Mouse (Mus musculus): ENCODE results near the gene Thtpa.

Gene Thtpa

DNA sequence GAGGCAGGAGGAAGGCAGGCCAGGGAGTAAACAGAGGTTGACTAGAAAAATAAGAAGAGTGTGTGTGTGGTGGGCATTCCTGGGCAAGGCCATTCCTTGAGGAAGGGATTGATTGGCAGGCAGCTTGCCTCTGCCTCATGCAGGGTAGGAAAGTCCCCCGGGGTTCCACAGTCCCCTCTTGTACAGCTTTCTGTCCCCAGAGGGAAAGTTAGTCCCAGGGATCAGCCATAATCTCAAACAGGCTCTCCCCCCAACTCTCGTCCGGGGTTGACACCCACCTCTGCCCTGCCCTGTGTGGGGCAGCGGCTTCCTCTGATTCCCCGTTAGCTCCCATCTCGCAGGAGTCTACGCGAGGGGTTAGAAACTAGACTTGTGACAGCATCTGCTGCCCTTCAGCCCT lies 12.4 kb downstream of the Thtpa start:
- DNase-seq: no peak

GRCm38 (mm10) chr14:55108202-55108870 lies 13.8 kb downstream of the Thtpa start:
- no peak for DNase-seq

DNA sequence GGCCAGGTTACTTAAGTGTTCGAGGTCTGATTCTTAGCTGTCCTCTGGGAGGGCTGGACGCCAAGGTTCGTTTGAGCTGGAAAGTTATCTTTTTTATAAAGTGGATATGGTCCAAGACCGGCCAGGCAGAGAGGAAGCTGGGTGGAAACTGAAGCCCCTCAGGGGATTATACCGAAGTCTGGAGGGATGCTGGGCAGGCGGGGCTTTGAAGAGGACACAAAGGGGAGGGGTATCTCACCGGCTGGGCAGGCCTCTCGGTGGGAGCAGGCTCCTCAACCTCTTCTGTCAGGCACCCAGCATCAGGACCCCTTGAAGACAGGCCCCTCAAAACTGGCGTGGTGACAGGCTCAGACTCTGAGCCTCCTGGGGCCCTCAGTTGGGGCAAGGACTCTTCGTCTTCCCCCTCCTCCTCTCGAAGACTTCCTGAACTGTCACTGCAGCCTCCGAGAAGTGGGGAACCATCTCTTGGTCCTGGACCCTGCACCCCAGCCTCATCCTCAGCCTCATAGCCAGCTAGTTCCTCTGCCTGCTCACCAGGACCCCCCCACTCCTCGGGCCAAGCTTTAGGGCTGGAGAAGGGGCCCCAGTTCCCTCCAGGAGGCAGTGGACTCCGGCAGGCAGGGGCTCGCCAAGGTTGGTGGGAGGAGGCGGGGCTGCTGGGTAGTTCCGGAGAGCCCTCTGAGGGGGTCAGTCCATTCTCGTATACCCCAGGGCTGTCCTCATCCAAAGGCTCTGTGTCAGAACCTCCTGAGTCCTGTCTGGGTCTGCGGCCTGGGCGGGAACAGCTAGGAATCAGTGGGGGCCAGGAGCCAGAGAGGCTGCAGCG lies 14.7 kb downstream of the Thtpa start:
- no peak for DNase-seq

DNA sequence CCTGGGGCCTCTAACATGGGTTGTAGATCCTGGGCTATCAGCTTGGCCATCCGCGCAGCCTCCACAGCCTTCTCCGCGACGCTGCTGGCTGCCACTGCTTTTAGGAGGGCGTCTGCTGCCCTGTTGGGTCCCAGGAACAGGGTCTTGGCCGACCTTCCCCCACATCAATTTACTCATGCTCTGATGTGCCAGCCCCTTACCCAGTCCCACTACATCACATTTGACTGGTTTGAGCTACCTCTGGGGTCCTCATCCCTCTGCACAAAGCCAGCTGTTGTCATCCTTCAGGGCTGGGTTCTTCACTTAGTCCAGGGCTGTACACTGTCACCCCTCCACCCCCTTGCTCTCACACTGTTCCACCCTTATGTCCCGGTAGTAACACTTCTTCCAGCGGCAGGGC lies 15.5 kb downstream of the Thtpa start:
- DNase-seq: no peak

DNA sequence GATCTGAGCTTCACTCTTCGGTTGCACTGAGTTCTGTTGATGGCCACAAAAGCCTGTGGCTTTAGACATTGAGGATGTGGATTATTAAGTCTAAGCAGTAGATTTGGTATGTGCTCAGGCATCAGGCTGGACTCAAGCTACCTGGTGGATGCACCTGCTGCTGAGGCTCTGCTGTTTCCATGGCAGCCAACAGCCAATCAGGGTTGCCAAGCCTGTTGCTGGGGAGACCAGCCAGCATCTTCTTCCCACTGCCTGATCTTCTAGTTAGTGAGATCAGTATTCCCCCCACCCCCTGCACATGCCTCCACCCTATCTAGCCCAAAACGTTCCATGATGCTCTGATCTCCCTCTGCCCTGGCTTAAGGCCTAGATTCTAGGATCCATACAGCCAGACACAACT lies 17.1 kb downstream of the Thtpa start:
- no peak for DNase-seq

- DNase-seq: no peak
Measured at GRCm38 (mm10) chr14:55113351-55113974, 18.9 kb downstream of the Thtpa start.

DNA sequence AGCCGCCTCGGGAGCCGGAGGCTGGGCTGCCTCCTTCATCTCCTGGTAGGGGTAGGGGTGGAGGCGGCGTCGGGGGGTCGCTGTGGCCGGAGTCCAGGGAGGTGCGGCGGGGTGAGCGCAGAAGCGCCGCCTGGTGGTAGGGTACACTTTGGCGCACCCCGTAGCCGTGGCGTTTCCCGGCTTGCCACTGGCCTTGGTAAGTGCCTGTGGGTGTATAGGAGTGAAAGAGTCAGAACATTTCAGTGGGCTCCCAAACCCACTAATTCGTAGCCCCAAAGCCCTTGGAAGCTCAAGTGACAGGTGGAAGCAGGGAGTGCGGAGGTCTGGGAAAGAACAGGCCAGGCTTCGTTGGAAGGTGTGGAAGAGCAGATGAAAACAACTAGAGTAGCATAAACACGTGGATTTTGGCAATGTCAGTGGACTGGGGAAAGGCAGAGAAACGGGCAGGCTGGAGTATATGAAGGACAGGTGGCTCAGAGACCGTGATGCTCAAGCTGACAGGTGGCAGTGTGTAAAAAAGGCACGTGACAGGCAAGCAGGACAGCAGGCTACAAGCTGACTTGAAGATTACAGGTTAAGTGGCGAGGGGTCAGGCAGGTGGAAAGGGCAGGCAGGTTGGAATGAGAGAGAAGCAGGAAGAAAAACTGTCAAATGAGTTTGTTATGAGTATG lies 19.5 kb downstream of the Thtpa start:
- DNase-seq: peak; percentile 73

DNA sequence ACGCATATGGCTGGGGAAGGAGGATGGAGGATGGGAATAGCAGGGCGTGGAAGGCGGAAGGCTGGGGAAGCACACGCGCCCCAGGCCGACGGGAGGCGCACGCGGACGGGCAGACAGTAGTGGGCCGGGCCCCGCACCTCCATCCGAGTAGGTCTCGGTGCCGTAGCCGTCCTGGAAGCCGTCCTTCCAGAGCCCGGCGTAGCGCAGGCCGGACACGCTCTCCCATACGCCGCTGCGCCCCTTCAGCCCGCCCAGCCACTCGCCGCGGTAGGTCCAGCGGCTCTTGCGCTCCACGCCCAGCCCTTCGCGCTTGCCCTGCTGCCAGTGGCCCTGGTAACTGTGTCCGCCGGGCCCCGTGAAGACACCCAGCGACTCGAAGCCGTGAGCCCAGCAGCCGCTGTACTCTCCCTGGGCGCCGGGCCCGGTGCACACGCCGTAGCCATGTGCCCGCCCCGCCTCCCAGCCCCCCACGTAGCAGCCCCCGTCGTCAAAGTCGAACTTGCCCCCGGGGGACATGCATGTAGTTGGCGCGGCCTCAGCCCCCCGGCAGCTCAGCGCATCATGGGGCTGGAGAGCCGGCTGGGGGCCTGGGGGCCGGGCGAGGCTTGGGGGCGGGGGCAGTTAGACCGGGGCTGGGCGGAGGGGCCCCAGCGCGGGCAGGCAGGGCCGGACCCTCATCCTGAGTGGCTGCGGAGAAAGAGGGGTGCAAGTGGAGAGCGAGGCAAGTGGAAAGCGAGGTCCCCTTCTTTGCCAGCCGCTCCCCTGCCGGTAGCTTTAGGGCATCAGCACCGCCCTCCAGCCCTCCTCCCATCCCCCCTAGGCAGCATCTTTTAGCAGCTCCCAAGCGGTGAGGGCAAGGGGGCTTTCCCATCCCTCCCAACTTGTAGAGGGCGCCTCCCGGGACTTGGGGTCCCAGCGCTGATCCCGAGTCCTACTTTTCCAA lies 20.4 kb downstream of the Thtpa start:
- DNase-seq: peak; percentile 45

GRCm38 (mm10) chr14:55115846-55116245 lies 21.3 kb downstream of the Thtpa start:
- DNase-seq: no peak

GRCm38 (mm10) chr14:55116425-55117200 lies 22.0 kb downstream of the Thtpa start, which contains the start of gene Jph4:
Jph4 (minus strand) TSS chr14:55116935.
- no peak for DNase-seq

- no peak for DNase-seq
Measured at GRCm38 (mm10) chr14:55118852-55119251, 24.3 kb downstream of the Thtpa start.

DNA sequence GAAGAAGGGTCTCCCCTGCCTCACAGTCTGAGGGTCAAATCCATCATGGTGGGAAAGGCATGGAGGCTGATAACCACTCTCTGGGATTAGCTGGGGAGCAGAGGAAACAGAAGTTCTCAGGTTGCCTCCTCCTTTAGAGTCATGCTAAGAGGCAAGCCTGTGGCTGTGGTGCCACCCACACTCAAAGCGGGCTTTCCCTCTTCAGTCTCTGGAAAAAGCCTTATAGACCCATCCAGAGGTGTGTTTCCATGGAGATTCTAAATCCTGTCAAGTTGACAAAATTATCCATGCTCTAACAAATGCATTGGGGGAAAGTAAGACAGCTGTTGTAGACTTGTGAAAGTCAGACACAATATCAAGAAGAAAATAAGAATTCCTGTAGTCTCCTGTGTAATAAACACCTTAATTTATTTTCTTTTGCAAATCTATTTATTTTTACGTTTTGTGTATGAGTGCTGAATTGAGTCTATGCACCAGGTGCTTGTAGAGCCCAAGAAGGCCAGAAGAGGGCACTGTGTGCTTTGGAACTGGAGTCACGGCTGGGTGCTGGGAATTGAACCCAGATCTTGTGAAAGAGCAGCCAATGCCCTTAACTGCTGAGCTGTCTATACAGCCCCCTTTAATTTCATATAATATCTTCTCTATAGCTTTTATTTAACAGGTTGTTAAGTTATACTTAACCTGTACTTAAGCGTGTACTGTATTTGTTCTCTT lies 25.0 kb downstream of the Thtpa start:
- DNase-seq: peak; percentile 59

GRCm38 (mm10) chr14:55121947-55122346 lies 27.4 kb downstream of the Thtpa start:
- peak; percentile 78 for DNase-seq

DNA sequence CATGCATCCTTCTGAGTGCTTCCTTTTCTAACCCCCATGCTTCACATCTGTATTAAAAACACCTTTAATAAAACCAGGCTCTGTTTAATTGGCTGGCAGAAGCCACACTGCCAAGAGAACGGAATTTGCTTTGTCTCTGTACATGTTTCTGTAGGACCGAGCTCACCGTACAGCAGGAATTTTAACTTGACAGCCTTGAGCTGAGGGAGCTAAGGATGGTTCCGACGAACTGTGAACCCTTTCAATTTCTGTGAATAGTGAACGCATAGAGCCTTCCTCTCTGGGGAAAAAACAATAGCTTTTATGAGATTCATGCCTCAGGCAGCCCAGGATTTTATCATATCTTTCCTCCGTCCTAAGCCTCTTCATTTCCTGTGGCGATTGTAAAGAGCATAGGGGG lies 27.8 kb downstream of the Thtpa start:
- DNase-seq: no peak

DNA sequence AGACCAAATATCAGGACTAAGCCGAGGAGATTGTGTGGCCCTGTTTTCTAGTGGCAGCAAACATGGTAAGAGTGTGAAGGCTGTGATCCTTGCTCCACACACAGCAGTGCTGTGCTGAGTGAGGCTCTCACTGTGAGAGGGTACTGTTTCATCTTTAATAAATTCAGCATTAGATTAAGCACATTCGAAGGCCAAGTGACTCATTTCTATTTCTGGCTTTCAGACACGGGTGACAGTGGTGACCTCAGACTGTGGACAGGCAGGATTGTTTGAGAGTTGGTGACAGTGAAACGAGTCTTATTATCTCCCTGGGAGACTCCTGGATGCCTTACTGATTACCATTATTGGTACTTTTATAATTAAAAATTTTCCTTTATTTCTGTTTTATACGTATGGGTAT lies 31.1 kb downstream of the Thtpa start:
- DNase-seq: no peak

- no peak for DNase-seq
Measured at GRCm38 (mm10) chr14:55126521-55126920, 31.9 kb downstream of the Thtpa start.

DNA sequence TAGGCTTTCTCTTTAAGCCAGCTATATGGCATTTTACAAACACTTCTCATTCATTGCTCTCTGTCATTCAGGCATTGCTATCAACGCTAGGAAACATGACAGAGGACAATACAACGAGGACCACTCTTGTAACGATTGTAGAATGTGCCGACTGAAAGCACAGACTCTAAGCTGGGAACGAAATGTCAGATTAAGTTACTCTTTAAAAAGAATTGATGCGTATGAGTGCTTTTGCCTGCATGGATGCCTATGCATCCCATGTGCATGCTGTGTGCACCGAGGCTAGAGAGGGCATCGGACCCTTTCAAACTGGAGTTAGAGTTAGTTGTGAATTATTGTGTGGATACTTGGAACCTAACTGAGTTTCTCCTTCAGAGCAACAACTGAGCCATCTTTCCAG lies 41.1 kb downstream of the Thtpa start:
- no peak for DNase-seq

DNA sequence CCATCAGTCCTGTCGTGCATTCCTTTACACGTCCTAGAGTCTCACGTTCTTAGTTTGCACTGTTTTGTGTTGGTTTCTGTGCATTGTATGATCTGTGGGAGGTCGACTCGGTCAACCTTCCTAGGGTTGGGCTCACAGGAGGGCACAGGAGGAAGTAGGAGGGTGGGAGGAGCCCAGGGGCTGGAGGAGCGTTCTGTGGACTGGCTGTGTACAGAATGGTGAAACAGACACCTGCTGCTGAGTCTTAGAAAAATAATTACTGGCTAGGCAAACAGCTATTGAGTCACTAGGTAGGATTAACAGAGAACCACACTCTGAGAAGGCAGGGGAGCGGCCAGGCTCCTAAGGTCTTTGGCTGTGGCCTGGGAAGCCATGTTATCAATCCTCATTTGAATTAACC lies 44.7 kb downstream of the Thtpa start:
- DNase-seq: no peak

DNA sequence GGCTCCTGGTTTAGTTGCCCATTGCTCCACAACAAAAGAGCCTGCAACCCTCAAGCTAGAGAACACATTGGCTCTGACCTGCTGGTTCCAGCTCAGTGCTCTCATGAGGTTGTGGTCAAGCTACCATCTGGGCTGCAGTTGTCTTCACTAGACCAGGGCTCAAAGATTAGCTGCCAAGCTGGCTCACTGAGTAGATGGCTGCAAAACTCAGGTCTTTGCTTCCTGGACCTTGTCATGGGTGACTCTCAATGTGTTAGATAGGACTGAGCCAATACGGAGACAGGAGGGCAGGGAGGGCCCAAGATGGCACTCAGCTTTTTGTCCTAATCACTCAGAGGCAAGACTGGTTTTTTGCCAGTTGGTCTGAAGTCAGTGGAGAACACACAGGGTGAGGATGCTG lies 51.7 kb downstream of the Thtpa start:
- no peak for DNase-seq

DNA sequence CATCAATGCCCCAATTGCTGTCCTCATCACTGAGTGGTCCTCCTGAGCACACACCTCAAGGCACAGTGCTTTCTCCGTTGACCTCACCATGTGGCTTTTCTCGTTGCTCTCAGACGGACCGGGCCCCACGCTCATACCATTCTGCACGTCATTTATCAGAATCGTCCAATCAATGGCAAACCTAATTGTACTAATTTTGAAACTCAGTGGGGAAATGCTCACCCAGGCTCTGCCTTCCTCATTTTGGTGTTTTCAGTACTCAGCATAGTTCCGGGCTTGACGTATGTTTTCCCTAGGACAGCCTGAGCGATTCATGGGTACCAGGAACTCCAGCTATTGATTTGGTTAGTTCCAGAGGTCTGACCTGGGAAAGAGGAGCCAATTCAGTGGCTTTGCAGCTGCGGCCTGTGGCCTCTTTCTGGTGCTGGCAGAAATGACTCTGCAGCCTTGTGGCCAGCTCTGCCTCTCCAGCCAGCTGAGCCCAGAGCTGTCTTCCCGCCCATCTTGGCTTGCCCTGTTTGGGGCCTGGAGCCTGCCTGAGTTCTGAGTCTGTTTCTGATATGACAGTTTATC lies 52.3 kb downstream of the Thtpa start:
- DNase-seq: no peak

All from thymus, postnatal 4 days (tissue).